Mouse (Mus musculus) C2C12 (cell line): ENCODE data around the gene Tmprss6.

Source experiments
- CEBPB ChIP-seq: IDR thresholded peaks from one replicate; pipeline ENCODE4 v1.6.1; 2011; ENCODE audit warnings: low read depth, mild to moderate bottlenecking, control low read depth, moderate library complexity
- CTCF ChIP-seq: IDR thresholded peaks from one replicate; pipeline ENCODE4 v1.5.1; 2011; ENCODE audit not compliant: control insufficient read depth, insufficient read depth, insufficient read length
- FOSL1 ChIP-seq: IDR thresholded peaks from one replicate; pipeline ENCODE4 v1.8.0; 2011; ENCODE audit warnings: mild to moderate bottlenecking, low read length; ENCODE audit not compliant: poor library complexity, insufficient read depth, severe bottlenecking
- USF1 ChIP-seq: IDR thresholded peaks from one replicate; pipeline ENCODE4 v1.6.1; 2011; ENCODE audit warnings: low read depth, mild to moderate bottlenecking, control low read depth, moderate library complexity

DNA sequence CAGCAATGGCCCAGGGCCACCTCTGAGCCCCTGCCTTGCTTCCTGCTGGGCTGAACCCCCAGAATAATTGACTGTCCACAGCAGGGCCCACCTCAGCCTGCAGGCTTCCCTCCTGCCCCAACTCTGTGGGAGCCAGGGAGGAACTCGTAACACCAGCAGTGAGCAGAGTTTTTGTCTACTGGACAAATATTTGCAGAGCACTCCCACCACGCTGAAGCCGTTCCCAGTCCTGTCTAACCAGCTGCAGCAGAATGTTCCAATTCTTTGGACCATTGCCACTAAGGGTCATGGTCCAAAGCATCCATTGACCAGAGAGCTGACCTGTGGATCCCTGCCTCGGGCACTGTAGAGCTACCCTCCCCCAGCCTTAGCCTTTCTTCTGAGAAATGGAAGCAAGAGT, 51.5 kb downstream of the Tmprss6 start:
- TF ChIP-seq CTCF (no peak), USF1 (no peak), FOSL1 (no peak), CEBPB (no peak)
